Mouse (Mus musculus) midbrain, embryonic 12.5 days (tissue): ENCODE data around the gene Golga4. TPM values are rescaled to one million over a fixed set of nuclear protein-coding genes. Genes with fewer than 3 reads are reported as not detected.
"Not testable (repeated sequence)": the region's sequence is repeated elsewhere in the genome, so short reads cannot be mapped to it uniquely, and the experiment has no call there.

Experiments
- ATAC-seq: fragments of 200-750 bp; cut with Nextera tagmentation; 2 replicates; pipeline ENCODE4 v1.8.0; 2017; ENCODE audit warnings: low read depth, moderate TSS enrichment, moderate library complexity; ENCODE audit not compliant: low FRiP score
- H3K27ac ChIP-seq: fragments of 300-500 bp; sonication (generic); replicated peaks from 2 replicates; pipeline ENCODE4 v1.5.1; 2016; ENCODE audit warnings: mild to moderate bottlenecking
- H3K27me3 ChIP-seq: fragments of 300-500 bp; sonication (generic); 2 replicates; pipeline ENCODE4 v1.6.1; 2016; ENCODE audit warnings: mild to moderate bottlenecking
- H3K36me3 ChIP-seq: fragments of 300-500 bp; sonication (generic); 2 replicates; pipeline ENCODE4 v1.6.1; 2016
- H3K4me1 ChIP-seq: fragments of 300-500 bp; sonication (generic); 2 replicates; pipeline ENCODE4 v1.6.1; 2016
- H3K4me2 ChIP-seq: fragments of 300-500 bp; sonication (generic); replicated peaks from 2 replicates; pipeline ENCODE4 v1.6.1; 2016; ENCODE audit warnings: mild to moderate bottlenecking, moderate library complexity
- H3K4me3 ChIP-seq: fragments of 300-500 bp; sonication (generic); 2 replicates; pipeline ENCODE4 v1.5.1; 2016; ENCODE audit warnings: mild to moderate bottlenecking
- H3K9ac ChIP-seq: fragments of 300-500 bp; sonication (generic); replicated peaks from 2 replicates; pipeline ENCODE4 v1.6.1; 2016; ENCODE audit warnings: mild to moderate bottlenecking, moderate library complexity
- H3K9me3 ChIP-seq: fragments of 300-500 bp; sonication (generic); 2 replicates; pipeline ENCODE4 v1.6.1; 2016; ENCODE audit warnings: mild to moderate bottlenecking
- WGBS: fragments of 180-500 bp; shearing (Covaris S2); methylation state at CpG from one replicate; pipeline ENCODE4 v1.1.7; 2016; 5-methylcytosine and 5-hydroxymethylcytosine counted together
- polyA plus RNA-seq: library from polyadenylated mRNA; unstranded; fragments of >200 nt; fragmentation: Nextera tagmentation; extraction: Ambion mirVana; gene quantifications from 2 replicates; pipeline ENCODE4 v1.2.1, GENCODE M21; 2016

Gene Golga4
- polyA plus RNA-seq, 1 experiment from 2014 or later, result 69.3 TPM

- H3K9me3 ChIP-seq, result no peaks in the 10 kb centered on the region
- no peak for ATAC-seq
- 90% methylated on average over 7 of the region's 7 CpGs for WGBS
Measured at GRCm38 (mm10) chr9:118596767-118597166, 90.7 kb downstream of the Golga4 start.

GRCm38 (mm10) chr9:118600393-118600792 is 94.3 kb downstream of the Golga4 start:
- H3K4me2 ChIP-seq, H3K27me3 ChIP-seq, H3K27ac ChIP-seq, H3K36me3 ChIP-seq, H3K4me3 ChIP-seq, ATAC-seq, H3K9ac ChIP-seq, H3K4me1 ChIP-seq, H3K9me3 ChIP-seq: not testable (repeated sequence)
- 80% methylated on average over 2 of the region's 3 CpGs for WGBS

More at GRCm38 (mm10) chr9:118596767-118597166, 90.7 kb downstream of the Golga4 start:
- H3K4me1 ChIP-seq, result peaks cover 4% of the 10 kb centered on the region; the same call in 1 of the 2 replicates
- no peak overlapping the region for H3K27ac ChIP-seq
- H3K27me3 ChIP-seq, result no peaks in the 10 kb centered on the region
- H3K4me3 ChIP-seq, result no peak overlapping the region
- H3K9ac ChIP-seq, result no peak overlapping the region
- no peaks in the 10 kb centered on the region for H3K36me3 ChIP-seq
- H3K4me2 ChIP-seq, result no peak overlapping the region

GRCm38 (mm10) chr9:118602576-118602975 is 96.5 kb downstream of the Golga4 start:
- WGBS, result 86% methylated on average over 5 of the region's 5 CpGs
- peaks cover 22% of the 10 kb centered on the region for H3K27me3 ChIP-seq
- no peak for ATAC-seq
- no peak overlapping the region for H3K4me2 ChIP-seq
- H3K27ac ChIP-seq, result no peak overlapping the region
- peaks cover 7% of the 10 kb centered on the region for H3K4me1 ChIP-seq
- H3K4me3 ChIP-seq, result no peak overlapping the region
- H3K36me3 ChIP-seq, result no peaks in the 10 kb centered on the region
- no peaks in the 10 kb centered on the region for H3K9me3 ChIP-seq
- no peak overlapping the region for H3K9ac ChIP-seq

GRCm38 (mm10) chr9:118606148-118606816 is 100.2 kb downstream of the Golga4 start, which contains the start of gene Itga9:
Itga9 (plus strand) TSS chr9:118606690.
- H3K4me3 ChIP-seq, result peak within 1 kb of the TSS; percentile 71
- peaks cover 7% of the 10 kb centered on the region for H3K4me1 ChIP-seq
- H3K9me3 ChIP-seq, result no peaks in the 10 kb centered on the region
- peak; percentile 91 for ATAC-seq
- 16% methylated on average over 29 of the region's 42 CpGs for WGBS
- peak within 1 kb of the TSS; percentile 93 for H3K4me2 ChIP-seq
- H3K27ac ChIP-seq, result no peak within 1 kb of the TSS; the same call in 1 of the 2 replicates
- H3K9ac ChIP-seq, result peak within 1 kb of the TSS; percentile 81
- H3K36me3 ChIP-seq, result no peaks in the 10 kb centered on the region
- peaks cover 49% of the 10 kb centered on the region for H3K27me3 ChIP-seq

- H3K36me3 ChIP-seq, result no peaks in the 10 kb centered on the region
- peaks cover 54% of the 10 kb centered on the region for H3K27me3 ChIP-seq
- H3K4me1 ChIP-seq, result peaks cover 7% of the 10 kb centered on the region
- peak; percentile 70 for ATAC-seq
- H3K27ac ChIP-seq, result no peak overlapping the region; the same call in 1 of the 2 replicates
- under 1% methylated on average over 40 of the region's 68 CpGs for WGBS
- peak overlapping the region; percentile 93 for H3K4me2 ChIP-seq
- H3K9me3 ChIP-seq, result no peaks in the 10 kb centered on the region
- H3K4me3 ChIP-seq, result peak overlapping the region; percentile 71
- peak overlapping the region; percentile 81 for H3K9ac ChIP-seq
Measured at GRCm38 (mm10) chr9:118606817-118607371, 100.8 kb downstream of the Golga4 start.

- H3K27ac ChIP-seq, result no peak overlapping the region
- H3K4me2 ChIP-seq, result peak overlapping the region; percentile 93
- 40% methylated on average over 16 of the region's 16 CpGs for WGBS
- ATAC-seq, result no peak
- H3K4me1 ChIP-seq, result peaks cover 7% of the 10 kb centered on the region
- H3K4me3 ChIP-seq, result peak overlapping the region; percentile 71
- no peaks in the 10 kb centered on the region for H3K9me3 ChIP-seq
- no peak overlapping the region for H3K9ac ChIP-seq
- no peaks in the 10 kb centered on the region for H3K36me3 ChIP-seq
- H3K27me3 ChIP-seq, result peaks cover 59% of the 10 kb centered on the region
Measured at GRCm38 (mm10) chr9:118607701-118608401, 101.8 kb downstream of the Golga4 start.

GRCm38 (mm10) chr9:118608556-118608955 is 102.5 kb downstream of the Golga4 start:
- Histone ChIP-seq H3K4me1 (peaks cover 7% of the 10 kb centered on the region), H3K27me3 (peaks cover 59% of the 10 kb centered on the region), H3K4me3 (no peak overlapping the region), H3K27ac (no peak overlapping the region), H3K36me3 (no peaks in the 10 kb centered on the region), H3K9ac (no peak overlapping the region), H3K4me2 (no peak overlapping the region), H3K9me3 (no peaks in the 10 kb centered on the region)
- 50% methylated on average over 4 of the region's 4 CpGs for WGBS
- ATAC-seq, result no peak

GRCm38 (mm10) chr9:118610060-118610459 is 104.0 kb downstream of the Golga4 start:
- Histone ChIP-seq H3K4me2 (no peak overlapping the region), H3K9me3 (no peaks in the 10 kb centered on the region), H3K27me3 (peaks cover 54% of the 10 kb centered on the region), H3K4me3 (no peak overlapping the region), H3K4me1 (peaks cover 7% of the 10 kb centered on the region), H3K36me3 (no peaks in the 10 kb centered on the region), H3K9ac (no peak overlapping the region), H3K27ac (no peak overlapping the region)
- ATAC-seq, result no peak
- 63% methylated on average over 10 of the region's 10 CpGs for WGBS

GRCm38 (mm10) chr9:118611111-118611541 is 105.1 kb downstream of the Golga4 start:
- no peak overlapping the region for H3K27ac ChIP-seq
- 79% methylated on average over 14 of the region's 14 CpGs for WGBS
- H3K9me3 ChIP-seq, result no peaks in the 10 kb centered on the region
- H3K36me3 ChIP-seq, result no peaks in the 10 kb centered on the region
- no peak overlapping the region for H3K4me3 ChIP-seq
- H3K9ac ChIP-seq, result no peak overlapping the region
- peaks cover 48% of the 10 kb centered on the region for H3K27me3 ChIP-seq
- no peak for ATAC-seq
- H3K4me2 ChIP-seq, result no peak overlapping the region
- peaks cover 7% of the 10 kb centered on the region for H3K4me1 ChIP-seq

GRCm38 (mm10) chr9:118611958-118612581 is 106.0 kb downstream of the Golga4 start:
- Histone ChIP-seq H3K9ac (no peak overlapping the region), H3K36me3 (no peaks in the 10 kb centered on the region), H3K27me3 (peaks cover 42% of the 10 kb centered on the region), H3K27ac (no peak overlapping the region), H3K4me2 (no peak overlapping the region), H3K4me1 (peaks cover 5% of the 10 kb centered on the region), H3K9me3 (no peaks in the 10 kb centered on the region), H3K4me3 (no peak overlapping the region)
- no peak for ATAC-seq
- WGBS, result 61% methylated on average over 20 of the region's 20 CpGs

- no peaks in the 10 kb centered on the region for H3K4me1 ChIP-seq
- H3K9me3 ChIP-seq, result no peaks in the 10 kb centered on the region
- H3K4me3 ChIP-seq, result no peak overlapping the region
- H3K27me3 ChIP-seq, result peaks cover 2% of the 10 kb centered on the region; the same call in 1 of the 2 replicates
- no peak for ATAC-seq
- H3K36me3 ChIP-seq, result no peaks in the 10 kb centered on the region
- H3K27ac ChIP-seq, result no peak overlapping the region
- 86% methylated on average over 5 of the region's 5 CpGs for WGBS
- H3K4me2 ChIP-seq, result no peak overlapping the region
- H3K9ac ChIP-seq, result no peak overlapping the region
Measured at GRCm38 (mm10) chr9:118617237-118617636, 111.2 kb downstream of the Golga4 start.
